Mouse (Mus musculus): ENCODE data around the gene Gcfc2.

GRCm38 (mm10) chr6:81911244-81911643 is 12.2 kb upstream of the Gcfc2 start:
- TF ChIP-seq CTCF (IDR thresholded peaks at IDR 0.05; ENCODE audit: low read depth) (no peak), EP300 (IDR thresholded peaks at IDR 0.05; ENCODE audit: low read depth) (no peak)

All from liver, postnatal 0 days (tissue).